Mouse (Mus musculus) heart, adult 2 months (tissue): ENCODE measurements around the gene Iscu.

Source experiments
- CTCF ChIP-seq: fragments of 200-600 bp; IDR thresholded peaks from 2 replicates; pipeline ENCODE4 v1.8.1; 2022; ENCODE audit warnings: antibody characterized with exemption, mild to moderate bottlenecking, moderate library complexity
- POLR2A ChIP-seq: fragments of 200-500 bp; IDR thresholded peaks from 2 replicates; pipeline ENCODE4 v1.6.1; 2011; ENCODE audit warnings: mild to moderate bottlenecking, low read depth, low read length, control low read depth; ENCODE audit not compliant: insufficient read depth

DNA sequence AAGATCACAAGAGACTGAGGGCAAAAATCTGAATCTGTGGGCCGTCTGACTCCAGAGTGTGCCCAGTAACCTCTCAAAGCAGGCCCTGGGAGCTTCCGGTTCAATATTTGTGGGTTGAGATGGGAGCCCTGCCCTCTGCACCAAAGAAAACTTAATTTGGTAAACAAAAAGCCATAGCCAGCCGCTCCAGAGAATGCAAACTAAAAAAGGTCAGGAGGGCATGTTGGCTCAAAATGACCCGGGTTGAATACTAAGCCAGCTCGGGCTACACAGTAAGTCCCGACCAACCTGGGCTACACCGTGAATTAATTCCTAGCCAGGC is 37.6 kb upstream of the Iscu start:
- TF ChIP-seq CTCF (no peak), POLR2A (no peak)
